Mouse (Mus musculus) testis, adult 2 months (tissue): ENCODE data around the gene Pvr.
A peak's percentile ranks its signal among the peaks of the same experiment; 100 is the strongest.

Source experiments
- CTCF ChIP-seq: fragments of 200-500 bp; IDR thresholded peaks from 2 replicates; pipeline ENCODE4 v1.5.1; 2012; ENCODE audit warnings: low read depth, mild to moderate bottlenecking, inconsistent platforms, low read length, moderate library complexity; ENCODE audit not compliant: control insufficient read depth, insufficient read depth, insufficient replicate concordance
- POLR2A ChIP-seq: fragments of 200-500 bp; IDR thresholded peaks from 2 replicates; pipeline ENCODE4 v1.6.1; 2012; ENCODE audit warnings: low read depth, mild to moderate bottlenecking, inconsistent platforms, low read length, moderate library complexity; ENCODE audit not compliant: control insufficient read depth

DNA sequence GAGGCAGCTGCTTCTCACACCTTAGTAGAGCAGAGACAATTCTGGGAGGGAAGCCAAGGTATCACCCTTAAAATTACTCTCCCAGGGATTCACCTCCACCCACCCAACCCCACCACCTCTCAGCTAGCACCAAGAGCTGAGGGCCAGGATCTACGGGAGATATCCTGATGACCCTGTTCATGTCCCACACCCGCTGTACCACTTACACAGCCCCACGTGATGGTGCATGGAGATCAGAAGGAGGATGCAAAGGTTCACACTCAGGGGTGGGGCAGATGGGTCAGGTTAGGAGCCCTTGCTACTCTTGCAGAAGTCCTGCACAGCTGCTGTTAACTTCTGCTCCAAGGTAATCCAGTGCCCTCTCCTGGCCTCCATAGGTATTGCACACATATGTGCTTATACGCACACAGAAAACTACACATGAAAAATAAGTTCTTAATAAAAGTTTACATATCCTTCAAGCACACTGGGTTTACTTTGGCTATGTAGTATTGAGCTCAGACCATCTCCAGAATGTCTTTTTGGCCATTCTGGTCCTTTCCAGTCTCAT is 48.7 kb upstream of the Pvr start:
- no peak for TF ChIP-seq POLR2A
- peak; percentile 17; the same call in 1 of the 2 replicates for TF ChIP-seq CTCF
